ENCODE assay signal across 8 mouse cellular contexts in the genomic region with DNA sequence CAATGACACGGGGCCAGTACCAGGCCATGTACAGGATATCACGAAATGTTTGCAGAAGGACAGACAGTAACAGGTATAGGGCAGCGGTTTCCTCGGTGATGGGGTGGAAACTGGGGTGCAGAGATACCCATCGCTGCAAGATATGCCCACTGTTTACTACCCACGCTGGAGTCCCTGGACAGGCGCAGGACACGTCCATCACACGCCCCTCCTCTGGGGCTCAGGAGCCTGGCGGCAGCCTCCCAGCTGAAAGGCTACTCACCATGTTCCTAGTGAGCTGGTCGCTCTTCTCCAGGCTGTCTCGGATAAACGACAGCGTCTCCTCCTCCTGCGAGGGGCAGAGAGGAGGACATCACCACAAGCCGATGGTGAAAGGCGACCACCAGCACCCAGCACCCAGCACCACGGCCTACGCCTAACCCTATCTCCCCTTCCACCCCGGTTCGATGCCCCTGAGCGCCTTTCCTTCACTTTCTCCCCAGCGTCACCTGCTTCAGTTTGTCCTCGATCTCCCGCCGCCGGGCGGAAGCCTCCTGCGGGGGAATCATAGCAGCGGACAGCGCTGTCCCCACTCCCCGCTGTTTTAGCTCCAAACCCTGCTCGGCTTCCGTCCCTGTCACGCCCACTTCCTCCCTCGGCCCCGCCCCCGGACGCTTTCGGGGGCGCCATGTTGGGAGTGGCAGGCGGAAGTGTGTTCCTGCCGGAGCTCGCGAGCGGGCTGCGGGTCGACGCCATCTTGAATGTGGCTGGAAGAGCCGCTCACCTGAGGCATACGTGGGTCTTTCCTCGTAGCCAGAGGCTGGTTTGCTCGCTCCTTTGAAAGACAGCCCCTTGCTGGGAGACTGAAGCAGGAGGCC. TPM values are rescaled to one million over a fixed set of nuclear protein-coding genes. Genes with fewer than 3 reads are reported as not detected.
DNase-seq lines count a peak whose midpoint lies in the region; ATAC-seq and TF ChIP-seq lines count a peak whose summit lies in the region.

No protein-coding gene starts in this region.

- peak; percentile 98 for DNase-seq in CH12.LX (ENCODE audit: extremely low read depth)
- peak; percentile 92 for DNase-seq in c-Kit-positive CD71-positive TER-119-negative erythroid progenitor cells, embryonic 14.5 days (ENCODE audit: low read depth)
- DNase-seq in forebrain, embryonic 11.5 days (ENCODE audit: low spot score) = peak; percentile 97
- peak; percentile 94 to 97 for DNase-seq in kidney, postnatal 36 days
- DNase-seq in telencephalon, adult 2 months (ENCODE audit: low read depth, low spot score) = peak; percentile 87

- H3K27ac ChIP-seq in CH12.LX (ENCODE audit: insufficient read depth, low read depth) = no peak overlapping the region
- no peak overlapping the region for H3K27ac ChIP-seq in forebrain, embryonic 11.5 days (ENCODE audit: low read depth, low read length)
- H3K27ac ChIP-seq in heart, embryonic 16.5 days (ENCODE audit: low read length) = peak overlapping the region; percentile 47; the same call in 1 of the 2 replicates
- H3K27ac ChIP-seq in liver, embryonic 15.5 days (replicated peaks) = peak overlapping the region; percentile 75
- no peak overlapping the region for H3K27ac ChIP-seq in neural tube, embryonic 12.5 days

- TF ChIP-seq EP300 in CH12.LX (IDR thresholded peaks at IDR 0.05; ENCODE audit: low read length) = no peak

- no peak for TF ChIP-seq RAD21 in CH12.LX (IDR thresholded peaks at IDR 0.05; ENCODE audit: low read depth, low read length)

- H3K9ac ChIP-seq in CH12.LX (ENCODE audit: insufficient read depth, low read depth) = peak overlapping the region; percentile 81
- peak overlapping the region; percentile 73 for H3K9ac ChIP-seq in forebrain, embryonic 11.5 days (ENCODE audit: low read length)
- H3K9ac ChIP-seq in heart, embryonic 16.5 days (ENCODE audit: low read length) = peak overlapping the region; percentile 85
- peak overlapping the region; percentile 72 for H3K9ac ChIP-seq in liver, embryonic 15.5 days
- H3K9ac ChIP-seq in neural tube, embryonic 12.5 days = peak overlapping the region; percentile 75

- peak; percentile 90 for TF ChIP-seq POLR2A in CH12.LX (IDR thresholded peaks at IDR 0.05; ENCODE audit: low read depth, low read length)

- H3K4me1 ChIP-seq in CH12.LX (ENCODE audit: control insufficient read depth in 1 of 2, insufficient read depth in 2 of 2) = peaks cover 15 to 34% of the 10 kb centered on the region in 2 experiments
- no peaks in the 10 kb centered on the region; the same call in 1 of the 2 replicates for H3K4me1 ChIP-seq in forebrain, embryonic 11.5 days (replicated peaks; ENCODE audit: control insufficient read depth, insufficient read depth, low read length)
- peaks cover 8% of the 10 kb centered on the region for H3K4me1 ChIP-seq in heart, embryonic 16.5 days (ENCODE audit: control insufficient read depth, insufficient read depth, low read length)
- H3K4me1 ChIP-seq in liver, embryonic 15.5 days (replicated peaks) = peaks cover 37% of the 10 kb centered on the region
- H3K4me1 ChIP-seq in neural tube, embryonic 12.5 days = peaks cover 6% of the 10 kb centered on the region; the same call in 1 of the 2 replicates

- no peak for TF ChIP-seq CTCF in CH12.LX (conservative IDR thresholded peaks at IDR 0.05 in 1 of 2, IDR thresholded peaks at IDR 0.05 in 1 of 2; ENCODE audit: low read depth in 2 of 2, low read length in 2 of 2)

- peak; percentile 91 for ATAC-seq in forebrain, embryonic 11.5 days (replicated peaks; ENCODE audit: low FRiP score)
- peak; percentile 94 for ATAC-seq in heart, embryonic 16.5 days (replicated peaks; ENCODE audit: extremely low read depth, insufficient read depth, low FRiP score)
- ATAC-seq in liver, embryonic 15.5 days (ENCODE audit: insufficient read depth) = peak; percentile 79
- peak; percentile 92 for ATAC-seq in neural tube, embryonic 12.5 days (ENCODE audit: low FRiP score, low read depth)

- H3K27me3 ChIP-seq in CH12.LX (replicated peaks) = no peaks in the 10 kb centered on the region
- H3K27me3 ChIP-seq in forebrain, embryonic 11.5 days (ENCODE audit: control insufficient read depth, insufficient read depth, low read length) = no peaks in the 10 kb centered on the region; the same call in 1 of the 2 replicates
- no peaks in the 10 kb centered on the region for H3K27me3 ChIP-seq in heart, embryonic 16.5 days (ENCODE audit: control insufficient read depth, insufficient read depth, low read length)
- no peaks in the 10 kb centered on the region for H3K27me3 ChIP-seq in liver, embryonic 15.5 days
- 0 out of 2 replicates have a peak, but pooled peaks cover 4% of the 10 kb centered on the region for H3K27me3 ChIP-seq in neural tube, embryonic 12.5 days (replicated peaks)

- peaks cover 7% of the 10 kb centered on the region; the same call in 1 of the 2 replicates for H3K79me2 ChIP-seq in CH12.LX (replicated peaks; ENCODE audit: control insufficient read depth, extremely low read depth, insufficient read depth, poor library complexity, severe bottlenecking)

- dilution Hi-C loops in CH12.LX (cut with MboI; ENCODE audit: extremely low pct_ligation_motif_present, extremely low pct_unique_long_range_greater_than_20kb, low sequenced_read_pairs) = no loop called here

- H3K4me2 ChIP-seq in CH12.LX (ENCODE audit: insufficient read depth, low read depth, poor library complexity, severe bottlenecking) = peak overlapping the region; percentile 97
- peak overlapping the region; percentile 87 for H3K4me2 ChIP-seq in forebrain, embryonic 11.5 days (ENCODE audit: low read depth, low read length, severe bottlenecking)
- peak overlapping the region; percentile 95 for H3K4me2 ChIP-seq in heart, embryonic 16.5 days (ENCODE audit: low read depth, low read length)
- H3K4me2 ChIP-seq in liver, embryonic 15.5 days = peak overlapping the region; percentile 86
- H3K4me2 ChIP-seq in neural tube, embryonic 12.5 days (replicated peaks) = peak overlapping the region; percentile 88

- peak overlapping the region; percentile 79 to 93 (median 87) for H3K4me3 ChIP-seq in CH12.LX (replicated peaks in 1 of 3; ENCODE audit: low read depth in 2 of 3, low read length in 2 of 3, poor library complexity in 1 of 3)
- peak overlapping the region; percentile 70 for H3K4me3 ChIP-seq in forebrain, embryonic 11.5 days (ENCODE audit: low read depth, low read length)
- peak overlapping the region; percentile 77 for H3K4me3 ChIP-seq in heart, embryonic 16.5 days (ENCODE audit: low read length)
- peak overlapping the region; percentile 79 for H3K4me3 ChIP-seq in liver, embryonic 15.5 days (replicated peaks)
- H3K4me3 ChIP-seq in neural tube, embryonic 12.5 days = peak overlapping the region; percentile 57

- peaks cover 23 to 38% of the 10 kb centered on the region in 2 experiments for H3K36me3 ChIP-seq in CH12.LX (replicated peaks in 1 of 2; ENCODE audit: control insufficient read depth in 1 of 2, insufficient read depth in 1 of 2, low read length in 1 of 2)
- peaks cover 4% of the 10 kb centered on the region; the same call in 1 of the 2 replicates for H3K36me3 ChIP-seq in forebrain, embryonic 11.5 days (ENCODE audit: control insufficient read depth, insufficient read depth, low read length)
- peaks cover 32% of the 10 kb centered on the region for H3K36me3 ChIP-seq in heart, embryonic 16.5 days (ENCODE audit: control insufficient read depth, insufficient read depth)
- peaks cover 39% of the 10 kb centered on the region for H3K36me3 ChIP-seq in liver, embryonic 15.5 days (replicated peaks)
- H3K36me3 ChIP-seq in neural tube, embryonic 12.5 days = peaks cover 34% of the 10 kb centered on the region

- WGBS in forebrain, embryonic 11.5 days = 3% methylated on average over 53 of the region's 53 CpGs
- 1% methylated on average over 53 of the region's 53 CpGs for WGBS in heart, embryonic 16.5 days
- WGBS in liver, embryonic 15.5 days (ENCODE audit: insufficient replicate concordance) = 2% methylated on average over 53 of the region's 53 CpGs
- 2% methylated on average over 53 of the region's 53 CpGs for WGBS in neural tube, embryonic 12.5 days

- in situ Hi-C loops in CH12.LX (cut with MboI; ENCODE audit: low pct_ligation_motif_present, low pct_unique_long_range_greater_than_20kb, low sequenced_read_pairs) = no loop called here

- H3K9me3 ChIP-seq in CH12.LX (replicated peaks; ENCODE audit: low read length) = no peaks in the 10 kb centered on the region
- no peaks in the 10 kb centered on the region for H3K9me3 ChIP-seq in forebrain, embryonic 11.5 days (ENCODE audit: control insufficient read depth, low read length)
- H3K9me3 ChIP-seq in heart, embryonic 16.5 days (replicated peaks; ENCODE audit: control insufficient read depth, low read length) = 0 out of 2 replicates have a peak, but pooled peaks cover 3% of the 10 kb centered on the region
- no peaks in the 10 kb centered on the region for H3K9me3 ChIP-seq in liver, embryonic 15.5 days (replicated peaks)
- no peaks in the 10 kb centered on the region for H3K9me3 ChIP-seq in neural tube, embryonic 12.5 days

RNA-seq across cellular contexts. Expression of a gene that starts 0.7 kb away (rescaled TPM):
- total RNA-seq in CH12.LX (2012; rRNA removed) (34.0 and 42.1 TPM in 2 replicates), CH12.LX (2014; rRNA removed) (32.2 and 38.8 TPM in 2 replicates)
- 51.8 and 57.6 TPM in 2 replicates for polyA plus RNA-seq in CH12.LX (2012; ENCODE audit: insufficient read length, low read depth)
- polyA plus RNA-seq in forebrain, embryonic 11.5 days (2014; fragmentation: Nextera tagmentation; extraction: Ambion mirVana) = 67.8 and 71.1 TPM in 2 replicates
- 50.2 and 54.6 TPM in 2 replicates for polyA plus RNA-seq in heart, embryonic 16.5 days (2015; fragmentation: Nextera tagmentation; extraction: Ambion mirVana)
- 19.1 and 20.1 TPM in 2 replicates for polyA plus RNA-seq in liver, embryonic 15.5 days (2015; fragmentation: Nextera tagmentation; extraction: Ambion mirVana)
- 75.5 and 89.3 TPM in 2 replicates for polyA plus RNA-seq in neural tube, embryonic 12.5 days (2016; fragmentation: Nextera tagmentation; extraction: Ambion mirVana)

RNA-seq across cellular contexts. Expression of a gene that starts 25.6 kb away (rescaled TPM):
- total RNA-seq in CH12.LX (2012; rRNA removed) (0.38 and 0.85 TPM in 2 replicates), CH12.LX (2014; rRNA removed) (0.21 TPM in 1 of 2 replicates, not detected in the other)
- polyA plus RNA-seq in CH12.LX (2012; ENCODE audit: insufficient read length, low read depth) = 1.6 and 1.7 TPM in 2 replicates
- polyA plus RNA-seq in forebrain, embryonic 11.5 days (2014; fragmentation: Nextera tagmentation; extraction: Ambion mirVana) = 0.27 TPM in 1 of 2 replicates, not detected in the other
- polyA plus RNA-seq in heart, embryonic 16.5 days (2015; fragmentation: Nextera tagmentation; extraction: Ambion mirVana) = 0.11 and 0.20 TPM in 2 replicates
- polyA plus RNA-seq in liver, embryonic 15.5 days (2015; fragmentation: Nextera tagmentation; extraction: Ambion mirVana) = not detected in 2 replicates
- polyA plus RNA-seq in neural tube, embryonic 12.5 days (2016; fragmentation: Nextera tagmentation; extraction: Ambion mirVana) = 1.4 and 2.0 TPM in 2 replicates

RNA-seq across cellular contexts. Expression of a gene that starts 28.8 kb away (rescaled TPM):
- total RNA-seq in CH12.LX (2012; rRNA removed) (0.67 and 2.6 TPM in 2 replicates), CH12.LX (2014; rRNA removed) (2.0 and 3.0 TPM in 2 replicates)
- polyA plus RNA-seq in CH12.LX (2012; ENCODE audit: insufficient read length, low read depth) = 0.12 and 0.26 TPM in 2 replicates
- polyA plus RNA-seq in forebrain, embryonic 11.5 days (2014; fragmentation: Nextera tagmentation; extraction: Ambion mirVana) = 5.3 and 6.8 TPM in 2 replicates
- 2.0 and 4.3 TPM in 2 replicates for polyA plus RNA-seq in heart, embryonic 16.5 days (2015; fragmentation: Nextera tagmentation; extraction: Ambion mirVana)
- polyA plus RNA-seq in liver, embryonic 15.5 days (2015; fragmentation: Nextera tagmentation; extraction: Ambion mirVana) = 0.78 and 1.1 TPM in 2 replicates
- polyA plus RNA-seq in neural tube, embryonic 12.5 days (2016; fragmentation: Nextera tagmentation; extraction: Ambion mirVana) = 7.1 and 7.3 TPM in 2 replicates

RNA-seq across cellular contexts. Expression of a gene that starts 32.3 kb away (rescaled TPM):
- 74.7 and 78.1 TPM in 2 replicates for total RNA-seq in CH12.LX (2012; rRNA removed)
- total RNA-seq in CH12.LX (2014; rRNA removed) = 49.3 and 53.2 TPM in 2 replicates
- 174 and 184 TPM in 2 replicates for polyA plus RNA-seq in CH12.LX (2012; ENCODE audit: insufficient read length, low read depth)
- 81.2 and 83.6 TPM in 2 replicates for polyA plus RNA-seq in forebrain, embryonic 11.5 days (2014; fragmentation: Nextera tagmentation; extraction: Ambion mirVana)
- polyA plus RNA-seq in heart, embryonic 16.5 days (2015; fragmentation: Nextera tagmentation; extraction: Ambion mirVana) = 65.9 and 72.3 TPM in 2 replicates
- polyA plus RNA-seq in liver, embryonic 15.5 days (2015; fragmentation: Nextera tagmentation; extraction: Ambion mirVana) = 37.2 and 40.2 TPM in 2 replicates
- polyA plus RNA-seq in neural tube, embryonic 12.5 days (2016; fragmentation: Nextera tagmentation; extraction: Ambion mirVana) = 85.3 and 88.4 TPM in 2 replicates

Comparison
In these comparisons a context has a peak if more than half of its experiments do, and no peak if none do; other contexts are left out.
1. H3K27ac ChIP-seq: peak in heart, embryonic 16.5 days (single experiment) and liver, embryonic 15.5 days (single experiment); none in CH12.LX (single experiment), forebrain, embryonic 11.5 days (single experiment) and neural tube, embryonic 12.5 days (single experiment).
2. Peak in every context shown above with its lines, with median percentiles within 50 percentile points of each other: DNase-seq, H3K4me2 ChIP-seq, H3K4me3 ChIP-seq, H3K9ac ChIP-seq and ATAC-seq.